Mouse (Mus musculus): ENCODE measurements around the gene Bcl9l.

The Bcl9l gene

GRCm38 (mm10) chr9:44483041-44483509 is 450 bp downstream of the Bcl9l start:
- in situ Hi-C loops (cut with MseI, MboI), result no loop called here

GRCm38 (mm10) chr9:44483510-44484044 is 952 bp downstream of the Bcl9l start:
- in situ Hi-C loops (cut with MseI, MboI), result no loop called here

GRCm38 (mm10) chr9:44484311-44485104 is 1.9 kb downstream of the Bcl9l start:
- in situ Hi-C loops (cut with MseI, MboI), result no loop called here

GRCm38 (mm10) chr9:44485105-44485515 is 2.5 kb downstream of the Bcl9l start:
- in situ Hi-C loops (cut with MseI, MboI), result no loop called here

- in situ Hi-C loops (cut with MseI, MboI), result no loop called here
Observed at GRCm38 (mm10) chr9:44485516-44486161, 3.0 kb downstream of the Bcl9l start.

- in situ Hi-C loops (cut with MseI, MboI), result no loop called here
Observed at GRCm38 (mm10) chr9:44486335-44486734, 3.7 kb downstream of the Bcl9l start.

- in situ Hi-C loops (cut with MseI, MboI), result no loop called here
Observed at GRCm38 (mm10) chr9:44486741-44487421, 4.3 kb downstream of the Bcl9l start.

- in situ Hi-C loops (cut with MseI, MboI), result no loop called here
Observed at GRCm38 (mm10) chr9:44487441-44487840, 4.8 kb downstream of the Bcl9l start.

GRCm38 (mm10) chr9:44488416-44488815 is 5.8 kb downstream of the Bcl9l start:
- in situ Hi-C loops (cut with MseI, MboI), result no loop called here

GRCm38 (mm10) chr9:44488855-44489381 is 6.3 kb downstream of the Bcl9l start:
- in situ Hi-C loops (cut with MseI, MboI), result no loop called here

GRCm38 (mm10) chr9:44489651-44490085 is 7.0 kb downstream of the Bcl9l start:
- in situ Hi-C loops (cut with MseI, MboI), result no loop called here

GRCm38 (mm10) chr9:44490086-44490967 is 7.7 kb downstream of the Bcl9l start:
- in situ Hi-C loops (cut with MseI, MboI), result no loop called here

GRCm38 (mm10) chr9:44491351-44491750 is 8.7 kb downstream of the Bcl9l start:
- in situ Hi-C loops (cut with MseI, MboI), result no loop called here

GRCm38 (mm10) chr9:44492631-44493461 is 10.2 kb downstream of the Bcl9l start:
- in situ Hi-C loops (cut with MseI, MboI), result no loop called here

- in situ Hi-C loops (cut with MseI, MboI), result no loop called here
Observed at GRCm38 (mm10) chr9:44494261-44494862, 11.7 kb downstream of the Bcl9l start.

GRCm38 (mm10) chr9:44494863-44495809 is 12.5 kb downstream of the Bcl9l start:
- in situ Hi-C loops (cut with MseI, MboI), result no loop called here

- in situ Hi-C loops (cut with MseI, MboI), result no loop called here
Observed at GRCm38 (mm10) chr9:44495810-44496344, 13.3 kb downstream of the Bcl9l start.
